Mouse (Mus musculus) spleen, adult 2 months (tissue): ENCODE results near the gene Zc3h12c.

ENCODE experiments used
- CTCF ChIP-seq: fragments of 200-500 bp; IDR thresholded peaks from 2 replicates; pipeline ENCODE4 v1.5.1; 2011; ENCODE audit warnings: mild to moderate bottlenecking, inconsistent platforms; ENCODE audit not compliant: insufficient read depth, insufficient read length, insufficient replicate concordance; ENCODE audit errors: extremely low read depth
- POLR2A ChIP-seq: fragments of 200-500 bp; IDR thresholded peaks from 2 replicates; pipeline ENCODE4 v1.6.1; 2011; ENCODE audit warnings: low read depth, low read length, inconsistent platforms

- no peak for TF ChIP-seq POLR2A
- no peak for TF ChIP-seq CTCF
Observed at GRCm38 (mm10) chr9:52125225-52125624, 43.1 kb downstream of the Zc3h12c start.
